Mouse (Mus musculus): ENCODE measurements around the gene Scn2a.
A peak's percentile ranks its signal among the peaks of the same experiment; 100 is the strongest.
"Not testable (repeated sequence)": the region's sequence is repeated elsewhere in the genome, so short reads cannot be mapped to it uniquely, and the experiment has no call there.

Gene Scn2a

DNA sequence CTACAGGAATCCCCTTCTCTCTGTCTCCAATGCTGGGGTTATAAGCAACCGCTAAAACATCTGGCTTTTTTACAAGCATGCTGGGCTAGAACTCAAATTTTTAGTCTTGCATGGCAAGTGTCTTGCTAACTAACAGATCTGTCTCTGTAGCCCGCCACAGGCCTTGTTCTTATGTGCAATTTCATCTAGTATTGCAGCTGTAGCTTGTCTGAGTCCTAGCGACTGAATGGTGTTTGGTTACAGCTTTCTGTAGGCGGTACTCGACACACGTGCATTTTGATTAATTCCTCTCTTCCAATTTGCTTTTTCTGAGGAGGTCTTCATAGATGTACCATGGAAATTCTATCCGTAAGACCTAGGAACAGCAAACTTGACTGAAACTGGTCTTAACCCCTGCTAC, 161.9 kb downstream of the Scn2a start:
- Histone ChIP-seq H3K4me3 (replicated peaks; ENCODE audit: low read length) (no peak overlapping the region), H3K36me3 (ENCODE audit: insufficient read depth, low read length) (no peaks in the 10 kb centered on the region), H3K27me3 (ENCODE audit: insufficient read depth, low read length) (no peaks in the 10 kb centered on the region), H3K4me1 (replicated peaks; ENCODE audit: low read depth, low read length) (peaks cover 10% of the 10 kb centered on the region), H3K9me3 (ENCODE audit: low read length) (peaks cover 3% of the 10 kb centered on the region; the same call in 1 of the 2 replicates)
- TF ChIP-seq POU5F1 (IDR thresholded peaks at IDR 0.05; ENCODE audit: borderline replicate concordance, low read length) (no peak), NANOG (IDR thresholded peaks at IDR 0.05; ENCODE audit: borderline replicate concordance, low read length) (no peak), CTCF (conservative IDR thresholded peaks at IDR 0.05; ENCODE audit: low read length) (no peak)

DNA sequence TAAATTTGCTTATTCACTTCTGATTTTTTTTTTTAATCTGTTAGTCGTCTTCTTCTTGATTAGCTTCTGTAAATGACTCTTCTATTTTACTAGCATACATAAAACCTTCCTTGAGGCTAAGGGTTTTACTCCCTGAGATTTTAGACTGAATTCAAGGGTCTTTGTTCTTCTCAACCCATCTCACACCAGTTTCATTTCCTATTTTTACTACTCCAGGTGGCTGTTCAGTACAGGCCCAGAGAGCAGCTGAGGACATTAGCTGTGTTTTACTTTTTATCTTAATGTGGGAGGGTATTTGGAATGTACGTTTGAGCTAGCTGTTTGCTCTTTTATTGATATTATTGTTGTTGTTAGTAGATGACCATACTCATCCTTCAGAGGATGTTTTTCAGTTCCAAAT, 162.8 kb downstream of the Scn2a start:
- TF ChIP-seq POU5F1 (IDR thresholded peaks at IDR 0.05; ENCODE audit: borderline replicate concordance, low read length), result no peak
- no peak for TF ChIP-seq NANOG (IDR thresholded peaks at IDR 0.05; ENCODE audit: borderline replicate concordance, low read length)
- no peak for TF ChIP-seq CTCF (conservative IDR thresholded peaks at IDR 0.05; ENCODE audit: low read length)
- H3K36me3 ChIP-seq (ENCODE audit: insufficient read depth, low read length), result no peaks in the 10 kb centered on the region
- H3K9me3 ChIP-seq (ENCODE audit: low read length), result peaks cover 5% of the 10 kb centered on the region; the same call in 1 of the 2 replicates
- no peak overlapping the region for H3K4me3 ChIP-seq (replicated peaks; ENCODE audit: low read length)
- peaks cover 10% of the 10 kb centered on the region for H3K4me1 ChIP-seq (replicated peaks; ENCODE audit: low read depth, low read length)
- H3K27me3 ChIP-seq (ENCODE audit: insufficient read depth, low read length), result no peaks in the 10 kb centered on the region

DNA sequence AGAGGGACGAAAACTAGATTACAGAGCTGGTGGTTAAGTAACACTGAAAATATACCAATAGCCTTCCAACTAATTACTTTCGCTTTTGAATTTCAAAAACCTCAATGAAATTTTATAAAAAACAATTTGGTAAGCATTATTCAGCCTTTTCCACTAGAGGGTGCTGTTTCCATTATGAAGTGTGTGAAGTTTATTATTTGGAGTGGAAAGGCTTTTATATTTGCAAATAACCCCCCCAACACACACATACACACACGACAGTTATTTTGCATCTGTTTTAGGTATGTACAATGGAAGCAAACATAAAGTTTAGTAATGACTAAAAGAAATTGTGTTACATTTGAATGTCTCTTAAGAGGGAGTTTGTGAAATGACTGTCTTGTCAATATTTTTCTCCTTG, 171.9 kb downstream of the Scn2a start:
- no peak overlapping the region for H3K4me3 ChIP-seq (replicated peaks; ENCODE audit: low read length)
- H3K9me3 ChIP-seq (ENCODE audit: low read length), result peaks cover 26% of the 10 kb centered on the region
- H3K4me1 ChIP-seq (replicated peaks; ENCODE audit: low read depth, low read length), result peaks cover 6% of the 10 kb centered on the region; the same call in 1 of the 2 replicates
- TF ChIP-seq CTCF (conservative IDR thresholded peaks at IDR 0.05; ENCODE audit: low read length) (peak; percentile 77), POU5F1 (IDR thresholded peaks at IDR 0.05; ENCODE audit: borderline replicate concordance, low read length) (no peak)
- no peaks in the 10 kb centered on the region for H3K27me3 ChIP-seq (ENCODE audit: insufficient read depth, low read length)
- no peaks in the 10 kb centered on the region for H3K36me3 ChIP-seq (ENCODE audit: insufficient read depth, low read length)

DNA sequence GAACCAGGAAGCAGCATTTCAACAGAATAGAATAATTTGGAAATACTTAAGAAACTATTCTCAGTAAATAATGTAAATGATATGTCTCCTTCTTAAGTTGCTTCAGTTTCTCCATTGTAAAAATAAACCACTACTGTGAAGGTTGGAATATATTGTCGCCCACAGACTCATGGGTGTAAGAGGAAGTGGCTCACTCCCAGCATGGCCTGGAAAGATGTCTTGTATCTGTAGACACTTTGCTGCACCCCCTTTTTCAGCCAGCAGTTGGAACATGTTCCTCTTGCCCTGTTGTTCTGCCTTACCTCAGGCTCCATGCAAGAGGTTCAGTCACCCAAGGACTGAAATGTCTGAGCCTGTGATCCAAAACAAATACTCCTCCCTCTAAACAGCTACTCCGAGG, 173.0 kb downstream of the Scn2a start:
- TF ChIP-seq POU5F1 (IDR thresholded peaks at IDR 0.05; ENCODE audit: borderline replicate concordance, low read length), result no peak
- no peaks in the 10 kb centered on the region for H3K36me3 ChIP-seq (ENCODE audit: insufficient read depth, low read length)
- H3K27me3 ChIP-seq (ENCODE audit: insufficient read depth, low read length), result no peaks in the 10 kb centered on the region
- peaks cover 6% of the 10 kb centered on the region; the same call in 1 of the 2 replicates for H3K4me1 ChIP-seq (replicated peaks; ENCODE audit: low read depth, low read length)
- H3K9me3 ChIP-seq (ENCODE audit: low read length), result peaks cover 25% of the 10 kb centered on the region
- H3K4me3 ChIP-seq (replicated peaks; ENCODE audit: low read length), result no peak overlapping the region

DNA sequence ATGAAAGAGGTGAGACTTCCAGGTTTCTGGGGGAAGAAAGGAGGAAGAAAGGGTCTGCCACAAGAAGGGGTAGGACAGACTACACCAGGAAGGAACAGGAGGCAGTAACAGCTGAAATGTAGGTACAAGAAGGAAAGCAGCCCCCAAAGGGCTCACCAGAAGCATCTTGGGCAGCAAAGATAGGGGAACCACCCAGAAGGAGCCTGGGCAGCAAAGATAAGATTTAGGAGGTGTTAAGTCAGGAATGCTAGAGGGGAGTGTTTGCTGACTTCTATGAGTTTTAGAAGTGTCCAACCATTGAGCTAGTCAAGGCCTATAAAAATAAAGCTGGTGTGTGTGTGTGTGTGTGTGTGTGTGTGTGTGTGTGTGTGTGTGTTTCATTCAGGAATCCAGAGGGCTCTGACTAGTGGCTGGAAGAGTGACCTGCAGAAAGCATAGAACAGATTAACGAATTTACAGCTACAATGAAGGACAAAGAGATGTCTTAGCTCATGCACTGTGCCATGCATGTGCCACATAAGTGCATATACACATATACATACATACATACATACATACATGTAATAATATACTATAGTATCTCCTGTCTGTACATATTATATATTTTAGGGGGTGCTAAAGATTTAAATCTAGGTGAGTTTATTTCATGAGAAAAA, 180.6 kb downstream of the Scn2a start:
- Histone ChIP-seq H3K4me1 (replicated peaks; ENCODE audit: low read depth, low read length) (no peaks in the 10 kb centered on the region), H3K27me3 (ENCODE audit: insufficient read depth, low read length) (no peaks in the 10 kb centered on the region), H3K9me3 (ENCODE audit: low read length) (peaks cover 9% of the 10 kb centered on the region), H3K4me3 (replicated peaks; ENCODE audit: low read length) (no peak overlapping the region), H3K36me3 (ENCODE audit: insufficient read depth, low read length) (no peaks in the 10 kb centered on the region)
- TF ChIP-seq POU5F1 (IDR thresholded peaks at IDR 0.05; ENCODE audit: borderline replicate concordance, low read length), result no peak
- no peak for TF ChIP-seq CTCF (conservative IDR thresholded peaks at IDR 0.05; ENCODE audit: low read length)
- TF ChIP-seq NANOG (IDR thresholded peaks at IDR 0.05; ENCODE audit: borderline replicate concordance, low read length), result no peak

DNA sequence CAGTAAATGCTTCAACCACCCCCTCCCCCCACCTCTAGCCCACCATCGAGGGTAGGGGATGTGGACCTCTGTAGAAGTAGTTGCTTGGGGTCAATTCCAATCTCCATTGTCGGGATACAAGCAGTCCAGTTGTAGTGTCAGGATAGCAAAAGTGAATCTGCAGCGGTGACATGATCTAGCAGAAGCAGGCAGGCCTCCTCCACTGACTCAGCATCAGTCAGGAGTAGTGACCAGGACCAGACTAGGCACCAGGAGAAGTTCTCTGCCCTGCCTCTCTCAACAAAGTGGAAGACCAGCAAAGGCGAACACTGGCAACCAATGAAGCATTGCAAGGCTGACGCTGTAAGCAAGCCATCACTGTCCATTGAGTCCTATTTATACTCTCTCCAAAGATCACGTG, 186.0 kb downstream of the Scn2a start:
- H3K4me3 ChIP-seq (replicated peaks; ENCODE audit: low read length), result no peak overlapping the region
- H3K27me3 ChIP-seq (ENCODE audit: insufficient read depth, low read length), result no peaks in the 10 kb centered on the region
- no peak for TF ChIP-seq POU5F1 (IDR thresholded peaks at IDR 0.05; ENCODE audit: borderline replicate concordance, low read length)
- H3K9me3 ChIP-seq (ENCODE audit: low read length), result no peaks in the 10 kb centered on the region
- no peaks in the 10 kb centered on the region for H3K36me3 ChIP-seq (ENCODE audit: insufficient read depth, low read length)
- H3K4me1 ChIP-seq (replicated peaks; ENCODE audit: low read depth, low read length), result no peaks in the 10 kb centered on the region

DNA sequence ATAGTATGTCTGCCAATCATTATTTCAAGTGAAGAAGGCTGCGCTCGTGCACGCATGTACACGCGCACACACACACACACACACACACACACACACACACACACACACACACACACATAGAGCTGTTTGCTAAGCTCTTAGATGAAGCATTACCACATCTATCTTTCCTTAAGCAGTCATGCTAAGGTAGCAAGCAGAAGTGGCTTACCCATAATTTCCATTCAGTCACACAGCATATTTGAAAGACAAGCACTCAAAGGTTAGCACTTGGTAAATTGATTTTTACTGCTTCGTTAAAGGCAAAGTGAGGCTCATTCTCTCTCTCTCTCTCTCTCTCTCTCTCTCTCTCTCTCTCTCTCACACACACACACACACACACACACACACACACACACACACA, 190.6 kb downstream of the Scn2a start:
- H3K4me1 ChIP-seq (replicated peaks; ENCODE audit: low read depth, low read length); H3K27me3 ChIP-seq (ENCODE audit: insufficient read depth, low read length); H3K36me3 ChIP-seq (ENCODE audit: insufficient read depth, low read length); H3K9me3 ChIP-seq (ENCODE audit: low read length); H3K4me3 ChIP-seq (replicated peaks; ENCODE audit: low read length): not testable (repeated sequence)

Measured in E14TG2a.4 (cell line).